17 mouse cellular contexts compared by ENCODE assay signal in genomic region chr12:42147971-42148370, GRCm38 (mm10).
"Had no signal": no experiment of that assay in that cellular context is flagged by ENCODE, and none has a peak within 500 bp of the region (broad histone marks: within the 10 kb centered on the region; RNA-seq: fewer than 3 reads in every experiment).

No protein-coding gene starts in this region.

- ATAC-seq: liver, postnatal 0 days; lung, postnatal 0 days; midbrain, embryonic 13.5 days; midbrain, embryonic 15.5 days had no signal

- H3K4me1 ChIP-seq: lung, embryonic 15.5 days; megakaryocyte, embryonic 14.5 days; midbrain, embryonic 13.5 days; midbrain, embryonic 15.5 days; neural tube, embryonic 12.5 days had no signal

- H3K4me3 ChIP-seq: lung, embryonic 15.5 days; megakaryocyte, embryonic 14.5 days; midbrain, embryonic 13.5 days; midbrain, embryonic 15.5 days; neural tube, embryonic 12.5 days had no signal

- H3K9ac ChIP-seq: liver, postnatal 0 days; lung, embryonic 15.5 days; midbrain, embryonic 13.5 days; midbrain, embryonic 15.5 days; neural tube, embryonic 12.5 days had no signal

- DNase-seq: liver, postnatal 0 days; lung, adult 2 months; lung, postnatal 14 days; lung, postnatal 36 days; right cerebral cortex, adult 18-20 months; spleen, adult 18-20 months; thymus, adult 18-20 months; thymus, postnatal 14 days; thymus, postnatal 36 days had no signal

- H3K36me3 ChIP-seq: lung, embryonic 15.5 days; midbrain, embryonic 13.5 days; midbrain, embryonic 15.5 days; neural tube, embryonic 12.5 days had no signal

- H3K9me3 ChIP-seq: lung, embryonic 15.5 days; megakaryocyte, embryonic 14.5 days; midbrain, embryonic 13.5 days; midbrain, embryonic 15.5 days; neural tube, embryonic 12.5 days had no signal

- H3K27me3 ChIP-seq: lung, embryonic 15.5 days; megakaryocyte, embryonic 14.5 days; midbrain, embryonic 13.5 days; midbrain, embryonic 15.5 days; neural tube, embryonic 12.5 days had no signal

- H3K4me2 ChIP-seq: lung, embryonic 15.5 days; midbrain, embryonic 11.5 days; midbrain, embryonic 13.5 days; midbrain, embryonic 15.5 days; neural tube, embryonic 12.5 days had no signal

- H3K27ac ChIP-seq: lung, embryonic 15.5 days; macrophage; midbrain, embryonic 13.5 days; midbrain, embryonic 15.5 days; neural tube, embryonic 12.5 days had no signal
